Mouse (Mus musculus) lung, embryonic 14.5 days (tissue): ENCODE measurements around the gene Serpinb9g. TPM values are rescaled to one million over a fixed set of nuclear protein-coding genes. Genes with fewer than 3 reads are reported as not detected.
"Not testable (repeated sequence)": the region's sequence is repeated elsewhere in the genome, so short reads cannot be mapped to it uniquely, and the experiment has no call there.

Experiments used
- ATAC-seq: fragments of 200-750 bp; cut with Nextera tagmentation; 2 replicates; pipeline ENCODE4 v1.8.0; 2017; ENCODE audit warnings: mild to moderate bottlenecking, moderate TSS enrichment, moderate library complexity; ENCODE audit not compliant: insufficient read depth
- DNase-seq: peaks from one replicate; pipeline ENCODE4 v3.0.0-alpha.2; 2015
- H3K27ac ChIP-seq: fragments of 300-500 bp; sonication (generic); 2 replicates; pipeline ENCODE4 v1.5.1; 2014; ENCODE audit warnings: low read depth, mild to moderate bottlenecking, moderate library complexity
- H3K27me3 ChIP-seq: fragments of 300-500 bp; sonication (generic); 2 replicates; pipeline ENCODE4 v1.6.1; 2014; ENCODE audit warnings: low read length, control low read depth; ENCODE audit not compliant: insufficient read depth
- H3K36me3 ChIP-seq: fragments of 300-500 bp; sonication (generic); 2 replicates; pipeline ENCODE4 v1.6.1; 2014; ENCODE audit warnings: control low read depth; ENCODE audit not compliant: insufficient read depth
- H3K4me1 ChIP-seq: fragments of 300-500 bp; sonication (generic); 2 replicates; pipeline ENCODE4 v1.6.1; 2014; ENCODE audit warnings: antibody characterized with exemption, control low read depth; ENCODE audit not compliant: insufficient read depth
- H3K4me2 ChIP-seq: fragments of 300-500 bp; sonication (generic); 2 replicates; pipeline ENCODE4 v1.6.1; 2014; ENCODE audit warnings: mild to moderate bottlenecking
- H3K4me3 ChIP-seq: fragments of 300-500 bp; sonication (generic); 2 replicates; pipeline ENCODE4 v1.5.1; 2014; ENCODE audit warnings: low read depth, low read length
- H3K9ac ChIP-seq: fragments of 300-500 bp; sonication (generic); 2 replicates; pipeline ENCODE4 v1.6.1; 2014
- H3K9me3 ChIP-seq: fragments of 300-500 bp; sonication (generic); 2 replicates; pipeline ENCODE4 v1.6.1; 2016; ENCODE audit warnings: low read depth, low read length, control low read depth
- CTCF ChIP-seq: IDR thresholded peaks from 2 replicates; pipeline ENCODE4 v1.5.1; 2016; ENCODE audit warnings: antibody characterized with exemption, low read depth
- WGBS: fragments of 180-500 bp; shearing (Covaris S2); extraction: QIAGEN DNeasy Blood & Tissue Kit; methylation state at CpG from one replicate; pipeline ENCODE4 v1.1.7; 2014; 5-methylcytosine and 5-hydroxymethylcytosine counted together
- polyA plus RNA-seq: library from polyadenylated mRNA; unstranded; fragments of >200 nt; fragmentation: Nextera tagmentation; extraction: Ambion mirVana; gene quantifications from 2 replicates; pipeline ENCODE4 v1.2.1, GENCODE M21; 2014

Serpinb9g gene
- polyA plus RNA-seq, result not detected in 2 replicates

- WGBS, result 78% methylated on average over 4 of the region's 4 CpGs
- not testable (repeated sequence) for H3K4me1 ChIP-seq, H3K36me3 ChIP-seq, H3K9ac ChIP-seq, H3K27me3 ChIP-seq, H3K27ac ChIP-seq, DNase-seq, H3K4me2 ChIP-seq, H3K4me3 ChIP-seq, ATAC-seq, H3K9me3 ChIP-seq
Measured at GRCm38 (mm10) chr13:33484490-33484889, at the start of gene Serpinb9g. Gene Serpinb9g, plus strand, starts transcription at chr13:33484790.

GRCm38 (mm10) chr13:33483872-33484271, 718 bp upstream of the Serpinb9g start:
- not testable (repeated sequence) for H3K36me3 ChIP-seq, DNase-seq, ATAC-seq, H3K9me3 ChIP-seq, H3K9ac ChIP-seq, H3K27ac ChIP-seq, H3K4me3 ChIP-seq, H3K4me1 ChIP-seq, H3K4me2 ChIP-seq, H3K27me3 ChIP-seq
- 74% methylated on average over 3 of the region's 3 CpGs for WGBS

GRCm38 (mm10) chr13:33524629-33525028, 40.0 kb downstream of the Serpinb9g start:
- ATAC-seq (no peak), DNase-seq (no peak)
- TF ChIP-seq CTCF, result no peak
- Histone ChIP-seq H3K36me3 (no peaks in the 10 kb centered on the region), H3K27ac (no peak overlapping the region), H3K9ac (no peak overlapping the region), H3K27me3 (no peaks in the 10 kb centered on the region), H3K4me1 (no peaks in the 10 kb centered on the region), H3K9me3 (no peaks in the 10 kb centered on the region), H3K4me2 (no peak overlapping the region), H3K4me3 (no peak overlapping the region)

- H3K27ac ChIP-seq, result no peak overlapping the region
- H3K36me3 ChIP-seq, result no peaks in the 10 kb centered on the region
- no peaks in the 10 kb centered on the region for H3K9me3 ChIP-seq
- DNase-seq (no peak), ATAC-seq (no peak)
- no peak for TF ChIP-seq CTCF
- H3K4me2 ChIP-seq, result no peak overlapping the region
- no peaks in the 10 kb centered on the region for H3K27me3 ChIP-seq
- H3K4me1 ChIP-seq, result no peaks in the 10 kb centered on the region
- H3K4me3 ChIP-seq, result no peak overlapping the region
- H3K9ac ChIP-seq, result no peak overlapping the region
Measured at GRCm38 (mm10) chr13:33532814-33533213, 48.2 kb downstream of the Serpinb9g start.

Other genes with a start within 250 kb of the Serpinb9g start
- gene Serpinb9e, start 235.2 kb upstream of the Serpinb9g start, polyA plus RNA-seq, result not detected in 2 replicates
- gene Serpinb9f, start 160.7 kb upstream of the Serpinb9g start, polyA plus RNA-seq, result not detected in 2 replicates
- not detected in 2 replicates for gene Gm11397, start 89.0 kb upstream of the Serpinb9g start, polyA plus RNA-seq
- gene Serpinb6d, start 176.6 kb downstream of the Serpinb9g start, polyA plus RNA-seq, result not detected in 2 replicates